Mouse (Mus musculus): Measurements from ENCODE around the gene Ncbp1. TPM values are rescaled to one million over a fixed set of nuclear protein-coding genes. Genes with fewer than 3 reads are reported as not detected.
A peak's percentile ranks its signal among the peaks of the same experiment; 100 is the strongest.

The Ncbp1 gene
- polyA plus RNA-seq, 1 experiment from 2014 or later = 48.2 TPM

DNA sequence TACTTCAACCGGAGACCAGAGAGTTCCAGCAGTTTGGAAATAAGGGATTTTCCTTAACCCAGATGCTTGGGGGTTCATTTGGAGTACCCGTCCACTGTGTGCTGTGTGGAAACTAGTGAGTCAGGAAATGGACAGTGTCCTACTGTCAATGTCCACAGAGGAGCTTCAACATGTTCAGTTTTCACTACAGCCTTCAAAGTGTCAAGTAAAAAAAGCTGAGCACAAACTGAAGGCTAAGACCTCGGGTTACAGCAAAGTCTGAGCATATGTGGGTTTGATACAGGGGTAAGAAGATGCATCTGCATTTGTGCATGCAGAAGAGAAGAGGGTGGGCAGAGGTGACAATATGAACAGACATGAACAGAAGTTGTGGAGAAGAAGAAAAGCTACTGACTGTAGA lies 17.6 kb upstream of the Ncbp1 start:
- H3K9ac ChIP-seq (ENCODE audit: low read depth, low read length) = no peak overlapping the region
- no peak overlapping the region for H3K4me3 ChIP-seq (replicated peaks; ENCODE audit: low read depth, low read length)
- no peak for ATAC-seq (replicated peaks; ENCODE audit: low FRiP score, low read depth)
- H3K4me1 ChIP-seq (replicated peaks; ENCODE audit: insufficient read depth, low read length) = no peaks in the 10 kb centered on the region
- H3K9me3 ChIP-seq (replicated peaks; ENCODE audit: low read length) = no peaks in the 10 kb centered on the region
- no peak for DNase-seq (ENCODE audit: low spot score)
- no peaks in the 10 kb centered on the region for H3K27me3 ChIP-seq (ENCODE audit: insufficient read depth, low read length)
- H3K36me3 ChIP-seq (ENCODE audit: insufficient read depth, low read length) = peaks cover 62% of the 10 kb centered on the region
- 76% methylated on average over 3 of the region's 3 CpGs for WGBS
- H3K4me2 ChIP-seq (ENCODE audit: low read length) = no peak overlapping the region
- H3K27ac ChIP-seq = no peak overlapping the region
- no peak for TF ChIP-seq CTCF (IDR thresholded peaks at IDR 0.05; ENCODE audit: low read depth)

DNA sequence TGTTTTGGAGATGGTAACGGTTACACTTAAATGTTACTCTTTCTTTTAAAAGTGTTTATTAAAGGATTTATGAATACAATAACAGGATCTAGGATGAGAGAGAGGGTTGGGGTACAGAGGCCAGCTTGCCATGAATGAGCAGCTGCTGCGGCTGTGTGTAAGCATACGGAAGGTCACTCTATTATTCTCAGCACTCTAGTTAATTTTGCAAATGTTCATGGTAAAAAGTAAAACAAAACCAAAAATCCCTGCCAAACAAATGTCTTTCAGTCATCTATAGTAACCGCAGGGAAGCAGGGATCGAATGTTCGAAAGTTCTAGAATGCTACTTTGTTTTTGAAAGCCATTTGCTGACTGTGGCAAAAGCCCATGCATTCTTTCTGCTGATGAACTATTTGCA lies 15.1 kb upstream of the Ncbp1 start:
- no peak for TF ChIP-seq CTCF (IDR thresholded peaks at IDR 0.05; ENCODE audit: low read depth)
- Histone ChIP-seq H3K27ac (no peak overlapping the region), H3K27me3 (ENCODE audit: insufficient read depth, low read length) (no peaks in the 10 kb centered on the region), H3K9ac (ENCODE audit: low read depth, low read length) (no peak overlapping the region), H3K4me1 (replicated peaks; ENCODE audit: insufficient read depth, low read length) (0 out of 2 replicates have a peak, but pooled peaks cover 3% of the 10 kb centered on the region), H3K4me3 (replicated peaks; ENCODE audit: low read depth, low read length) (no peak overlapping the region), H3K9me3 (replicated peaks; ENCODE audit: low read length) (no peaks in the 10 kb centered on the region), H3K4me2 (ENCODE audit: low read length) (no peak overlapping the region), H3K36me3 (ENCODE audit: insufficient read depth, low read length) (peaks cover 39% of the 10 kb centered on the region)
- WGBS = 86% methylated on average over 6 of the region's 6 CpGs
- ATAC-seq (replicated peaks; ENCODE audit: low FRiP score, low read depth) (no peak), DNase-seq (ENCODE audit: low spot score) (no peak)

DNA sequence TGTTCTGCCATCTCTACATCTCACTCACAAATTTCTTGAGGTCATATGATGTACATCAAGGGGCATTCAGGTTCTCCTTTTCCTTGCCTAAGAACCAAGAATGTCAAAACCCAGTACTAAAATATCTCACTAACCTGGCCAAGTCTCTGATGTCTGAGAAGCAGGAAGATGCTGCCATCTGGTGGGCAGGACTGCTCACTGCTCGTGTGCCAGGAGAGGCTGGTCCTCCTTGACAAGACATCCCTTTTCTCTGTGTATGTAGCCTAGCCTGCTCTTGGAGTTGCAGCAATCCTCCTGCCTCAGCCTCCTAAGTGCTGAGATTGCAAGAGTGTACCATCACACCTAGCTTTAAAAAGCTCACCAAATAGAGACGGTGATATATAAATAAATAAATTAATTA lies 11.9 kb upstream of the Ncbp1 start:
- no peak overlapping the region for H3K27ac ChIP-seq
- no peak overlapping the region for H3K9ac ChIP-seq (ENCODE audit: low read depth, low read length)
- ATAC-seq (replicated peaks; ENCODE audit: low FRiP score, low read depth) (0 out of 2 replicates have a peak, but pooled peaks have one; percentile 26), DNase-seq (ENCODE audit: low spot score) (peak; percentile 85)
- H3K4me2 ChIP-seq (ENCODE audit: low read length) = no peak overlapping the region
- WGBS = 49% methylated on average over 2 of the region's 2 CpGs
- TF ChIP-seq CTCF (IDR thresholded peaks at IDR 0.05; ENCODE audit: low read depth) = peak; percentile 96
- peaks cover 30% of the 10 kb centered on the region for H3K36me3 ChIP-seq (ENCODE audit: insufficient read depth, low read length)
- H3K27me3 ChIP-seq (ENCODE audit: insufficient read depth, low read length) = no peaks in the 10 kb centered on the region
- H3K4me3 ChIP-seq (replicated peaks; ENCODE audit: low read depth, low read length) = no peak overlapping the region
- H3K9me3 ChIP-seq (replicated peaks; ENCODE audit: low read length) = no peaks in the 10 kb centered on the region
- 0 out of 2 replicates have a peak, but pooled peaks cover 5% of the 10 kb centered on the region for H3K4me1 ChIP-seq (replicated peaks; ENCODE audit: insufficient read depth, low read length)

DNA sequence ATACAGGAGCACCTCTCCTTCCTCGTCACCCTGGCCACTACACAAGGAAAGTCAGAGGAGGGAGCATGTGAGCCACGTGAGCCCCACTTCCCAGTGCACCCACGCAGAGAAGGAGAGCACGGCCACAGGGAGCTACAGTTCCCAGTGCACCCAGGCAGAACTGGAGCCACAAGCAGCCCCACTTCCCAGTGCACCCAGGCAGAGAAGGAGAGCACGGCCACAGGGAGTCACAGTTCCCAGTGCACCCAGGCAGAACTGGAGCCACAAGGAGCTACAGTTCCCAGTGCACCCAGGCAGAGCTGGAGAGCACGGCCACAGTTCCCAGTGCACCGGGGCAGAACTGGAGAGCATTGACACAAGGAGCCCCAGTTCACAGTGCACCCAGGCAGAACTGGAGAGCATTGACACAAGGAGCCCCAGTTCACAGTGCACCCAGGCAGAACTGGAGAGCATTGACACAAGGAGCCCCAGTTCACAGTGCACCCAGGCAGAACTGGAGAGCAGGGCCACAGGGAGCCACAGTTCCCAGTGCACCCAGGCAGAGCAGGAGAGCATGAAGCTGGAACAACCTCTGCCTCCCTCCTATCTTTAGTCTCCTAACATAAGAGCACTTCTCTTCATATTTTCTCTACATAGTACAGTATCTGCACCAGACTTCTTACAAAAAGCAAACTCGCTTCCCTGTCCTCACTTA lies 9.0 kb upstream of the Ncbp1 start:
- peak; percentile 72 for DNase-seq (ENCODE audit: low spot score)

DNA sequence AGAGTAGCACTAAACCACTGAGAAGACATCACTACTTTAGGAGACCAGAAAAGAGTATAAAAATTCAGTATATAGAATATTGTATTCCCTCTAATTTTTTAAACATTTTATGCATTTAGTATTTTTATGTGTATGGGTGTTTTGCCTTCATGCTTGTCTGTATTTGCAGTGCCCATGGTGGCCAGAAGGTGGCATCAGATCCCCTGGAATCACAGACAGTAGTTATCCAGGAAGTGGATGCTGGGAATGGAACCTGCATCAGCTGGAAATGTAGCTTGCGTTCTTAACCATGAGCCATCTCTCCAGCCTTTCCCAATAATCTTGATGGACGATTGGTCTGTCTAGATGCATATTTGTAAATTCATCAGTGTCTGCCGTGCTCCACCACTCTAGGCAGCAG lies 8.2 kb upstream of the Ncbp1 start:
- DNase-seq (ENCODE audit: low spot score) (peak; percentile 54), ATAC-seq (replicated peaks; ENCODE audit: low FRiP score, low read depth) (no peak)
- Histone ChIP-seq H3K4me1 (replicated peaks; ENCODE audit: insufficient read depth, low read length) (0 out of 2 replicates have a peak, but pooled peaks cover 5% of the 10 kb centered on the region), H3K27me3 (ENCODE audit: insufficient read depth, low read length) (no peaks in the 10 kb centered on the region), H3K4me3 (replicated peaks; ENCODE audit: low read depth, low read length) (no peak overlapping the region), H3K27ac (no peak overlapping the region), H3K9ac (ENCODE audit: low read depth, low read length) (no peak overlapping the region), H3K4me2 (ENCODE audit: low read length) (no peak overlapping the region), H3K9me3 (replicated peaks; ENCODE audit: low read length) (no peaks in the 10 kb centered on the region), H3K36me3 (ENCODE audit: insufficient read depth, low read length) (peaks cover 24% of the 10 kb centered on the region)
- TF ChIP-seq CTCF (IDR thresholded peaks at IDR 0.05; ENCODE audit: low read depth) = peak; percentile 78
- WGBS = 78% methylated on average over 3 of the region's 3 CpGs

More for the DNA sequence above, 9.0 kb upstream of the Ncbp1 start:
- peaks cover 22% of the 10 kb centered on the region for H3K36me3 ChIP-seq (ENCODE audit: insufficient read depth, low read length)
- no peaks in the 10 kb centered on the region for H3K9me3 ChIP-seq (replicated peaks; ENCODE audit: low read length)
- no peak overlapping the region for H3K4me3 ChIP-seq (replicated peaks; ENCODE audit: low read depth, low read length)
- H3K27me3 ChIP-seq (ENCODE audit: insufficient read depth, low read length) = no peaks in the 10 kb centered on the region
- H3K9ac ChIP-seq (ENCODE audit: low read depth, low read length) = no peak overlapping the region
- H3K4me2 ChIP-seq (ENCODE audit: low read length) = no peak overlapping the region
- 56% methylated on average over 8 of the region's 8 CpGs for WGBS
- no peak; the same call in 1 of the 2 replicates for TF ChIP-seq CTCF (IDR thresholded peaks at IDR 0.05; ENCODE audit: low read depth)
- peak overlapping the region; percentile 64 for H3K27ac ChIP-seq
- H3K4me1 ChIP-seq (replicated peaks; ENCODE audit: insufficient read depth, low read length) = 0 out of 2 replicates have a peak, but pooled peaks cover 5% of the 10 kb centered on the region
- peak; percentile 91 for ATAC-seq (replicated peaks; ENCODE audit: low FRiP score, low read depth)

DNA sequence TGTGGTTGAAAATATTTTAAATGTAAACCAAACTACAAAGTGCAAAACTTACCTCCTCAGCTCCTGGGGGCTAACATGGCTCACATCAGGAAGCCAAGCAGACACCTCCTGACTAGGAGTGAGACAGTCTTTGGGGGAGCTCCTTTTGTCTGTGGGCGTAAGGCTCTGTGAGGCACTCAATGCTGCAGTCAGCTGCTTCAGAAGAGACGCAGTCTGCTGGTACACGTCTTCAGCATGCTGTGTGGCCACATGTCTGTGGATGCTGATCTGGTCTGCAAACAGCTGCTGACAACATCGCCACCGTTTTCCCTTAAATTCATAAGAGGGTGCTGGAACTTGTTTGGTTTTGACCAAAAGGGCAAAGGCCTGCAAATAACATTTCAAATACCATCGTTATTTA lies 6.6 kb upstream of the Ncbp1 start:
- Histone ChIP-seq H3K9me3 (replicated peaks; ENCODE audit: low read length) (no peaks in the 10 kb centered on the region), H3K27me3 (ENCODE audit: insufficient read depth, low read length) (no peaks in the 10 kb centered on the region), H3K4me3 (replicated peaks; ENCODE audit: low read depth, low read length) (no peak overlapping the region), H3K9ac (ENCODE audit: low read depth, low read length) (no peak overlapping the region), H3K27ac (no peak overlapping the region), H3K36me3 (ENCODE audit: insufficient read depth, low read length) (peaks cover 24% of the 10 kb centered on the region), H3K4me2 (ENCODE audit: low read length) (no peak overlapping the region), H3K4me1 (replicated peaks; ENCODE audit: insufficient read depth, low read length) (0 out of 2 replicates have a peak, but pooled peaks cover 6% of the 10 kb centered on the region)
- 87% methylated on average over 6 of the region's 6 CpGs for WGBS
- DNase-seq (ENCODE audit: low spot score) (no peak), ATAC-seq (replicated peaks; ENCODE audit: low FRiP score, low read depth) (no peak)
- no peak for TF ChIP-seq CTCF (IDR thresholded peaks at IDR 0.05; ENCODE audit: low read depth)

Data from kidney, postnatal 0 days (tissue).